Mouse (Mus musculus): ENCODE measurements around the gene Urb2. TPM values are rescaled to one million over a fixed set of nuclear protein-coding genes. Genes with fewer than 3 reads are reported as not detected.

Urb2 gene
- polyA plus RNA-seq, 1 experiment = 2.5 TPM

DNA sequence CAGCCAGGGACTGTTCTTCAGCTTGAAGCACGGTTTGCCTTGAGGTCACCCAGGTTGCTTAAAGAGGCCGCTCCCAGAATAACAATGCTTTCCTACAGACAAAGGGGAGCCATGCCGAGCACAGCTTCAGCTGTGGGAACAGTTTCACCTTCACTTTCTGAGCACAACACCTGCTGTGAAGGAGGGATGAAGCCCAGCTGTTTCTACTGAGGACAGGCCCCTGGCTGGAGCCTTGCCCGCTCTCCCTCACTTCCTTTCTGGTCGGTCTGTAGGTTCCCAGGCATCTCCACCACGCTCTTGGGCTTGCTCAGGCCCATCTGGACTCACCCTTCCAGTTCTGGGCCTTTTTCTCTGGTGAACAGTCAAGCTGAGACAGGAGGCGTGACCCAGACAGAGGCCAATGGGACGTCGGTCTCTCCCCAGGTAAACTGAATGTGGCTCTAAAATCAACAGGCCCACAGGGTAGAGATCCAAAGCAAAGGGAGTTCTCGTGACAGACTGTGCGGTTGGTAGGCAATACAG is 66.8 kb downstream of the Urb2 start:
- no peak for TF ChIP-seq GATA1 (IDR thresholded peaks at IDR 0.05; ENCODE audit: low read length)

DNA sequence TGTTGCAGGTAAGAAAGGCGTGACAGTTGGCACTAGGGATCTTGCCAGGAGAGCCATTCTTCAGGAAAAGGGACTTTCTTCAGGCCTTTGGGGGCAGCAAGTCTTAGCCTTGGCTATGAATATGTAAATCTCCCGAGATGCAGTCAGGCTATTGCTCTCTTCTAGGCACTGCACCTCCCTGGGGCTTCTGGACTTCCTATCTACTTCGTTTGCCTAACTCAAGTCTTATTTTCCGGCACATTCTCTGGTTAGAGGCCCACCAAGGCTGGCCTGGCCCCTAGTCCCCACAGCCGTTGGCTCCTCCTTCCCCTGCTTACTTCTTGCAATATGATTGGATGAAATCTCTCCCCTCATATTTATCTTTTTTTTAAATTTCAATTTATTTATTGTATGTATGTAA is 67.7 kb downstream of the Urb2 start:
- TF ChIP-seq GATA1 (IDR thresholded peaks at IDR 0.05; ENCODE audit: low read length) = no peak

DNA sequence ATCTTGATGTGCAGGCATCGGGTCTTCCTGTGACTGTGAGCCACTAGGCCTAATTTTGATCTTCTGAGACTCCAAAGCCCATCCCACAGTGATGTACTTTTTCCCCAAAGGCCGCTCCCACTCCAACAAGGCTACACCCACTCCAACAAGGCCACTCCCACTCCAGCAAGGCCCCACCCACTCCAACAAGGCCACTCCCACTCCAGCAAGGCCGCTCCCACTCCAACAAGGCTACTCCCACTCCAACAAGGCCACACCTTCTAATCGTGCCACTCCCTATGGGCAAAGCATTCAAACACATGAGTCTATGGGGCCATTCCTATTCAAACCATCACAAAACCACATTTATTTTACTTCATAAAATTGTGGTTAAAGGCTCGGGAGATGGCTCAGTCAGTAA is 69.2 kb downstream of the Urb2 start:
- no peak for TF ChIP-seq GATA1 (IDR thresholded peaks at IDR 0.05; ENCODE audit: low read length)

Other genes starting within 250 kb of the Urb2 start
- 19.4 and 21.9 TPM in 2 replicates for gene Rab4a, start 215.5 kb upstream of the Urb2 start, polyA plus RNA-seq (2012)
- gene Ccsap, start 161.3 kb upstream of the Urb2 start, polyA plus RNA-seq (2012) = 9.4 and 13.1 TPM in 2 replicates
- gene Acta1, start 126.8 kb upstream of the Urb2 start, polyA plus RNA-seq (2012) = 0.06 TPM in 1 of 2 replicates, not detected in the other
- 24.2 and 32.1 TPM in 2 replicates for gene Nup133, start 72.2 kb upstream of the Urb2 start, polyA plus RNA-seq (2012)
- gene Abcb10, start 38.4 kb upstream of the Urb2 start, polyA plus RNA-seq (2012) = 22.1 and 24.5 TPM in 2 replicates
- gene Taf5l, start 111 bp upstream of the Urb2 start, polyA plus RNA-seq (2012) = 25.7 and 32.3 TPM in 2 replicates
- not detected in 2 replicates for gene Galnt2, start 209.9 kb downstream of the Urb2 start, polyA plus RNA-seq (2012)

Data from G1E-ER4 (cell line).